ENCODE assay signal across 14 mouse cellular contexts in genomic region chr8:122309272-122309671, GRCm38 (mm10). TPM values are rescaled to one million over a fixed set of nuclear protein-coding genes. Genes with fewer than 3 reads are reported as not detected.
DNase-seq lines count a peak whose midpoint lies in the region; ATAC-seq lines count a peak whose summit lies in the region.
"Had no signal": no experiment of that assay in that cellular context is flagged by ENCODE, and none has a peak within 500 bp of the region (broad histone marks: within the 10 kb centered on the region; RNA-seq: fewer than 3 reads in every experiment).

No protein-coding gene starts in this region.

- peak; percentile 94 for DNase-seq in heart, embryonic 10.5 days (ENCODE audit: low spot score)
- DNase-seq in heart, postnatal 25 days (ENCODE audit: low spot score), result no peak
- DNase-seq in spleen, postnatal 10 days (ENCODE audit: low spot score in 2 of 2), result peak; percentile 81 to 84
- DNase-seq in T-cell, adult 2 months (ENCODE audit: low spot score), result no peak
- no peak for DNase-seq in ovary, postnatal 10 days (ENCODE audit: low spot score)
- DNase-seq: adrenal gland, postnatal 10 days; cerebellum, postnatal 10 days; kidney, postnatal 25 days had no signal

- peaks cover 100% of the 10 kb centered on the region for H3K4me1 ChIP-seq in heart, embryonic 10.5 days
- H3K4me1 ChIP-seq in midbrain, embryonic 12.5 days, result peaks cover 9% of the 10 kb centered on the region; the same call in 1 of the 2 replicates
- H3K4me1 ChIP-seq in midbrain, embryonic 16.5 days (ENCODE audit: control insufficient read depth, insufficient read depth, low read length), result no peaks in the 10 kb centered on the region
- no peaks in the 10 kb centered on the region for H3K4me1 ChIP-seq in limb, embryonic 13.5 days
- H3K4me1 ChIP-seq: embryonic facial prominence, embryonic 15.5 days had no signal

- no peak for ATAC-seq in midbrain, embryonic 12.5 days (ENCODE audit: low FRiP score, low read depth)
- no peak for ATAC-seq in midbrain, embryonic 16.5 days
- ATAC-seq in limb, embryonic 13.5 days (ENCODE audit: low FRiP score, low read depth), result no peak
- ATAC-seq: hindbrain, embryonic 16.5 days had no signal

- 5% methylated on average over 12 of the region's 12 CpGs for WGBS in heart, embryonic 10.5 days
- WGBS in midbrain, embryonic 12.5 days, result 83% methylated on average over 12 of the region's 12 CpGs
- WGBS in midbrain, embryonic 16.5 days, result 79% methylated on average over 12 of the region's 12 CpGs
- WGBS in limb, embryonic 13.5 days, result 84% methylated on average over 12 of the region's 12 CpGs

- peak overlapping the region; percentile 36 for H3K4me3 ChIP-seq in heart, embryonic 10.5 days
- H3K4me3 ChIP-seq in midbrain, embryonic 12.5 days, result no peak overlapping the region
- no peak overlapping the region for H3K4me3 ChIP-seq in midbrain, embryonic 16.5 days (ENCODE audit: low read depth, low read length)
- H3K4me3 ChIP-seq in limb, embryonic 13.5 days, result no peak overlapping the region
- H3K4me3 ChIP-seq: embryonic facial prominence, embryonic 15.5 days had no signal

- peak overlapping the region; percentile 81 for H3K27ac ChIP-seq in heart, embryonic 10.5 days
- H3K27ac ChIP-seq in midbrain, embryonic 12.5 days (replicated peaks), result peak overlapping the region; percentile 20
- no peak overlapping the region for H3K27ac ChIP-seq in midbrain, embryonic 16.5 days (ENCODE audit: low read length)
- peak overlapping the region; percentile 39; the same call in 1 of the 2 replicates for H3K27ac ChIP-seq in limb, embryonic 13.5 days
- H3K27ac ChIP-seq: embryonic facial prominence, embryonic 15.5 days had no signal

- intact Hi-C loops in heart, postnatal 25 days (cut with DNase I), result no loop called here

- no peaks in the 10 kb centered on the region for H3K9me3 ChIP-seq in heart, embryonic 10.5 days
- no peaks in the 10 kb centered on the region for H3K9me3 ChIP-seq in midbrain, embryonic 12.5 days
- no peaks in the 10 kb centered on the region for H3K9me3 ChIP-seq in midbrain, embryonic 16.5 days (replicated peaks; ENCODE audit: control insufficient read depth, low read length, poor library complexity, severe bottlenecking)
- no peaks in the 10 kb centered on the region for H3K9me3 ChIP-seq in limb, embryonic 13.5 days
- H3K9me3 ChIP-seq: embryonic facial prominence, embryonic 15.5 days had no signal

- H3K36me3 ChIP-seq in heart, embryonic 10.5 days, result peaks cover 72% of the 10 kb centered on the region
- no peaks in the 10 kb centered on the region for H3K36me3 ChIP-seq in midbrain, embryonic 12.5 days
- no peaks in the 10 kb centered on the region for H3K36me3 ChIP-seq in midbrain, embryonic 16.5 days (ENCODE audit: control insufficient read depth, insufficient read depth, low read length)
- H3K36me3 ChIP-seq in limb, embryonic 13.5 days, result peaks cover 4% of the 10 kb centered on the region; the same call in 1 of the 2 replicates
- H3K36me3 ChIP-seq: embryonic facial prominence, embryonic 15.5 days had no signal

- H3K4me2 ChIP-seq in midbrain, embryonic 12.5 days (replicated peaks), result no peak overlapping the region
- no peak overlapping the region for H3K4me2 ChIP-seq in midbrain, embryonic 16.5 days (ENCODE audit: low read length)
- H3K4me2 ChIP-seq in limb, embryonic 13.5 days (replicated peaks), result no peak overlapping the region
- H3K4me2 ChIP-seq: embryonic facial prominence, embryonic 15.5 days had no signal

- H3K9ac ChIP-seq in midbrain, embryonic 12.5 days (replicated peaks), result no peak overlapping the region
- H3K9ac ChIP-seq in midbrain, embryonic 16.5 days (ENCODE audit: low read depth, low read length), result no peak overlapping the region
- no peak overlapping the region for H3K9ac ChIP-seq in limb, embryonic 13.5 days
- H3K9ac ChIP-seq: embryonic facial prominence, embryonic 15.5 days had no signal

- H3K27me3 ChIP-seq in heart, embryonic 10.5 days (ENCODE audit: insufficient read depth, poor library complexity, severe bottlenecking), result no peaks in the 10 kb centered on the region
- no peaks in the 10 kb centered on the region for H3K27me3 ChIP-seq in midbrain, embryonic 12.5 days
- no peaks in the 10 kb centered on the region for H3K27me3 ChIP-seq in midbrain, embryonic 16.5 days (ENCODE audit: control insufficient read depth, insufficient read depth, low read depth, low read length)
- H3K27me3 ChIP-seq in limb, embryonic 13.5 days, result no peaks in the 10 kb centered on the region
- H3K27me3 ChIP-seq: embryonic facial prominence, embryonic 15.5 days had no signal

RNA-seq across cellular contexts. Expression of gene Zfpm1, which starts 27.3 kb away (rescaled TPM):
- polyA plus RNA-seq in heart, embryonic 10.5 days (2016; fragmentation: Nextera tagmentation; extraction: Ambion mirVana), result 5.7 and 12.8 TPM in 2 replicates
- 10 to 100 TPM; 21.3 to 22.6 TPM for total RNA-seq in heart, postnatal 25 days (2021)
- polyA plus RNA-seq in midbrain, embryonic 12.5 days (2016; fragmentation: Nextera tagmentation; extraction: Ambion mirVana), result 3.0 TPM in 2 replicates
- polyA plus RNA-seq in midbrain, embryonic 16.5 days (2015; fragmentation: Nextera tagmentation; extraction: Ambion mirVana), result 0.77 and 1.2 TPM in 2 replicates
- 0.80 and 1.1 TPM in 2 replicates for polyA plus RNA-seq in limb, embryonic 13.5 days (2015; fragmentation: Nextera tagmentation; extraction: Ambion mirVana)

RNA-seq across cellular contexts. Expression of gene Trhr2, which starts 51.3 kb away (rescaled TPM):
- polyA plus RNA-seq in heart, embryonic 10.5 days (2016; fragmentation: Nextera tagmentation; extraction: Ambion mirVana), result not detected in 2 replicates
- not detected for total RNA-seq in heart, postnatal 25 days (2021)
- polyA plus RNA-seq in midbrain, embryonic 12.5 days (2016; fragmentation: Nextera tagmentation; extraction: Ambion mirVana), result not detected in 2 replicates
- polyA plus RNA-seq in midbrain, embryonic 16.5 days (2015; fragmentation: Nextera tagmentation; extraction: Ambion mirVana), result 0.26 TPM in 1 of 2 replicates, not detected in the other
- 0.14 and 0.38 TPM in 2 replicates for polyA plus RNA-seq in limb, embryonic 13.5 days (2015; fragmentation: Nextera tagmentation; extraction: Ambion mirVana)
- total RNA-seq: adrenal gland, postnatal 10 days had no signal
- polyA plus RNA-seq: limb, embryonic 11.5 days had no signal

Comparison
In these comparisons a context has a peak if more than half of its experiments do, and no peak if none do; other contexts are left out.
1. DNase-seq: peak in heart, embryonic 10.5 days (single experiment) and spleen, postnatal 10 days (2 of 2); none in heart, postnatal 25 days (single experiment), T-cell, adult 2 months (single experiment) and ovary, postnatal 10 days (single experiment).